Mouse (Mus musculus) monocyte, adult 59 days (primary cell): ENCODE results near the gene BC005537. TPM values are rescaled to one million over a fixed set of nuclear protein-coding genes. Genes with fewer than 3 reads are reported as not detected.

Experiments
- total RNA-seq, 2 experiments: library from RNA; stranded (reverse); gene quantifications; one replicate each; pipeline ENCODE4 v1.2.4; 2023

Gene BC005537
- 100 to 1,000 TPM; 247 to 258 TPM for total RNA-seq

GRCm38 (mm10) chr13:24801308-24801921 is at the start of gene BC005537:
Gene BC005537, plus strand, starts transcription at chr13:24801657.

DNA sequence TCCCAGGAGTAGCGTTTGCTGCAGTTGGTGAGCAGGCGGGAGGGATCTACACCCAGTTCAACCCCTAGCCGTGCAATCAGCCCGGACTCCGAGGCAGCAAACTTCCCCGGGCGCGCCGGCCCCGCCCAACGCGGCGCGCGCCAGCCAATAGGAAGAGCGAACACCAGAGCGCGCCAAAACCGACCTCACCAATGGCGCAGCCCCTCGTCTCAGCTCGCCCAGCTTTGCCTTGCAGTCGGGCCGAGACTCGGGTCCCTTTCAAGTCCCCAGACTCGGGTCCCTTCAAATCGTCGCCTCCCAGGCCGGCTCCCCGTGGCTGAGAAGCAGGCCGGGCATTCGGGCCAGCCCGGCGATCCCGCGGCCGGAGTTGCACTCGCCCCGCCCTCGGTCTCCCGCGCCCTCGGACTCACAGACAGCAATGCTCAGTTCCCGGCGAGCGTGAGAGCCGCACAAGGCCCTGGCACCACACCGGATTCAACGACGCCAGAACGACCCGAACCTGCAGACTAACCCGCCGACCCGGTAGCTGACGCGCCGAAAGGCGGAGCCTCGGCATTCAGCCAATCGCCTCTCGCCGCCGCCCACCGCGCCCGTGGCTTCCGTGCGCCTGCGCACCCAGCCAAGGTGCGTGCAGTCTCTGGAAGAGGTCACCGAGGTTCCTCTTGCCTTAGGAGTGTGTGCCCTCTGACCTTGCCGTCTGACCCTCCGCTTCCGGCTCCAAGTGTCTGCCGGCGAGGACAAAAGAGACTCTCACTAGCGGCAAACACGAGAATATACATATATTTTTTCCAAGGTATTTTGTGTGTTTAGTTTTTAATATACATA is 39.8 kb upstream of the BC005537 start, which contains the start of gene Gmnn:
Gene Gmnn (minus strand): TSS at position 521 of the 825 bp plus-strand sequence.

GRCm38 (mm10) chr13:24831353-24832130 is 30.1 kb downstream of the BC005537 start, which contains the start of the genes Acot13 and Tdp2:
Gene Acot13, minus strand, starts transcription at chr13:24831540.
Gene Tdp2, plus strand, starts transcription at chr13:24831679.

DNA sequence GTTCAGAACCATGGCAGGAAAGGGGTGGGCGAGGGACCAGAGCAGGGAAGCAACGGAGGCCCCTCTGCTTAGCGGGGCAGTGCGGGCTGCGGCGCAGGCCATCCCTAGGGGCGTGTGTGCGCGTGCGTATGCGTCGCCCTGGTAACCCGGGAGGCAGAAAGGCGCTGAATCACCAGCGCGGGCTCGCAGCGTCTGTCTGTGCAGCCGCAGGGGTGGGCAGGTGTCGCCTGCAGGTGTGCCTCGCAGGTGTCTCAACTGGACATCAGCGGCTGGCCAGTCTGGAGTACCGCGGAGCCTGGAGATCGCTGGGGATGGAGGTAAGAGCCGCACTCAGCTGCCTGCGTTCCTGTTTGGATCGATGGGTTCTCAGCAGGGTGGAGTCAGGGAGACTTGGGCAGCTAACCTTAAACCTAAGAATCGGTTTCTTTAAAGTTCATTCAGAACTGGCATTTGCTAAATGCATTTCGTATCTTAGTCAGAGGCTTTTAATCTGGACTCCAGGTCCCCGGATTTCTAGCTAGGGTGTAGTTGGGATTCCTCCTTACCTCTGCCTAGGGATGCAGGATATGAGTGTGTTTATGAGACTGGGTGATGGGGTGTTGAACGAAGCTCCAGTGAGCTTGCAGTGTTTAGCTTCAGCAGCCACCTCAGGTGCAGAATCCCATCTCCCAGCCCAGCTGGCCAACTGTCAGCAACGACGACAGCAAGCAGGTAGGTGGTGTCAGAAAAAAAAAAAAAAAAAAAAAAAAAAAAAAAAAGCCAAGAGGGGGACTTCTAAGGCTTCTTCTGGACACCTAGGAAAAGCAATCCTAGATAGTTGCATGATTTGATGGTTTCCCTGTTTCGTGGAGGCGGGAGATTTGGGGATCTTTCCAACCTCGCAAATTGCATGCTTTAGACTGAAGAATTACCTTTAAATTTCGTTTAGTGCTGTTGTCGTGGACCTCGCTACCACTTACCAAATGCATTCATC is 43.8 kb downstream of the BC005537 start, which contains the start of gene D130043K22Rik:
Gene D130043K22Rik (plus strand): TSS at position 153 of the 973 bp plus-strand sequence.

Other genes starting within 250 kb of the BC005537 start
- gene Ripor2, start 219.5 kb upstream of the BC005537 start, total RNA-seq, result 10 to 100 TPM; 66.2 to 81.1 TPM
- not detected for gene Armh2, start 60.4 kb upstream of the BC005537 start, total RNA-seq
- gene Gmnn, start 39.7 kb upstream of the BC005537 start, total RNA-seq, result 1 to 10 TPM; 7.3 to 8.4 TPM
- 10 to 100 TPM; 11.9 to 12.4 TPM for gene Acot13, start 29.9 kb downstream of the BC005537 start, total RNA-seq
- gene Tdp2, start 30.0 kb downstream of the BC005537 start, total RNA-seq, result 10 to 100 TPM; 20.2 to 25.6 TPM
- not detected for gene D130043K22Rik, start 43.5 kb downstream of the BC005537 start, total RNA-seq
- gene Aldh5a1, start 136.0 kb downstream of the BC005537 start, total RNA-seq, result 1 to 10 TPM; 1.2 to 1.9 TPM
- 1 to 10 TPM; 2.5 to 2.7 TPM for gene Gpld1, start 141.5 kb downstream of the BC005537 start, total RNA-seq
- gene Mrs2, start 218.7 kb downstream of the BC005537 start, total RNA-seq, result 10 to 100 TPM; 43.4 to 49.1 TPM